Mouse (Mus musculus): ENCODE data around the gene Crlf1. TPM values are rescaled to one million over a fixed set of nuclear protein-coding genes. Genes with fewer than 3 reads are reported as not detected.

Crlf1 gene
- polyA plus RNA-seq, 1 experiment from 2014 or later, result 33.7 TPM

DNA sequence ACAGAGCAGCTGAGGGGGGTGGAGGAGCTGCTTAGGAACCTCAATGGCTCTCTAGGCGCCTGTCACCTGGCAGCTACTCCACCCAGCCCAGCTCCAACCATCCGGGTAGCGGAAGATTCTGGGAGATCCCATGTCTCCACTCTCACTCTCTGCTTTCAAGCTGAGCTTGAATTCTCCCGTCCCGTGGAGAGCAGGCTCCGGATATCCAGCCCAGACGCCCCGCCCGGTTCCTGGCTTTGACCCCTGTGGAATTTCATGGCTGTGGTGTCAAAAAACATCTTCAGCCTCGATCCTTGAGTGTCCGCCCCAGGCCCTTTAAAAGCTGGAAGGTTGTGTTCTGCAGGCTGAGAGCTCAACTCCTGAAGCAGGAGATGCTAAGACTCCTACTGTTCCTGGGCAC, 26.2 kb upstream of the Crlf1 start:
- Histone ChIP-seq H3K27ac (no peak overlapping the region), H3K9ac (ENCODE audit: low read depth, low read length) (no peak overlapping the region), H3K4me2 (ENCODE audit: low read length) (0 out of 2 replicates have a peak overlapping the region, but pooled peaks have one; percentile 11), H3K27me3 (ENCODE audit: insufficient read depth, low read length) (no peaks in the 10 kb centered on the region), H3K4me3 (replicated peaks; ENCODE audit: low read depth, low read length) (no peak overlapping the region), H3K36me3 (ENCODE audit: insufficient read depth, low read length) (0 out of 2 replicates have a peak, but pooled peaks cover 2% of the 10 kb centered on the region), H3K4me1 (replicated peaks; ENCODE audit: insufficient read depth, low read length) (peaks cover 8% of the 10 kb centered on the region; the same call in 1 of the 2 replicates), H3K9me3 (replicated peaks; ENCODE audit: low read length) (no peaks in the 10 kb centered on the region)
- no peak for DNase-seq (ENCODE audit: low spot score)
- ATAC-seq (replicated peaks; ENCODE audit: low FRiP score, low read depth), result no peak
- no peak for TF ChIP-seq CTCF (IDR thresholded peaks at IDR 0.05; ENCODE audit: low read depth)
- 48% methylated on average over 11 of the region's 11 CpGs for WGBS

DNA sequence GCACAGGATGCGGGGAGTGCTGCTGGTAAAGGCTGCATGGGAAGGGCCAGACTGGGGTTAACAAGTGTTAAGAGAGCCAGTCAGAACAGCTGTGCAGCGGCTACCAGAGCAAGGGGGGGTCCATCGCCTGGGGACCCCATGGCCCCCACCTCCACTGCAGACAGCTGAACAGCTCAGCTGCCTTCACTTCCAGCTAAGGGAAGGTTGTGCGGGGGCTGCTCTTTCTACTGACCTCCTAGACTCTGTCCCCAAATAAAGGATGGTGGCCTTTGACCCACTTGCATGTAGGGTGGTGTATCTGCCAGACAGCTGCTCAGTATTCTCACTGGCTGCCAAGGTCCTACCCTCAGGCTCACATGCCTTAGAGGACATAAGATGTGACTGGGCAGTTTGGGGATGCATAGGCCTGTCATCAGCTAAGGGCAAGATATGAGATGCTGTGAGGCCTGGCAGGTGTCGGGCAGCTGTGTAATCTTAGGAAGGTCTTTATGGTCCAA, 25.7 kb upstream of the Crlf1 start:
- no peak for TF ChIP-seq CTCF (IDR thresholded peaks at IDR 0.05; ENCODE audit: low read depth)
- H3K4me3 ChIP-seq (replicated peaks; ENCODE audit: low read depth, low read length), result no peak overlapping the region
- ATAC-seq (replicated peaks; ENCODE audit: low FRiP score, low read depth) (0 out of 2 replicates have a peak, but pooled peaks have one; percentile 9), DNase-seq (ENCODE audit: low spot score) (no peak)
- H3K36me3 ChIP-seq (ENCODE audit: insufficient read depth, low read length), result 0 out of 2 replicates have a peak, but pooled peaks cover 2% of the 10 kb centered on the region
- no peak overlapping the region for H3K4me2 ChIP-seq (ENCODE audit: low read length)
- 55% methylated on average over 5 of the region's 5 CpGs for WGBS
- H3K4me1 ChIP-seq (replicated peaks; ENCODE audit: insufficient read depth, low read length), result peaks cover 8% of the 10 kb centered on the region; the same call in 1 of the 2 replicates
- H3K9ac ChIP-seq (ENCODE audit: low read depth, low read length), result no peak overlapping the region
- H3K9me3 ChIP-seq (replicated peaks; ENCODE audit: low read length), result no peaks in the 10 kb centered on the region
- no peaks in the 10 kb centered on the region for H3K27me3 ChIP-seq (ENCODE audit: insufficient read depth, low read length)
- H3K27ac ChIP-seq, result no peak overlapping the region

DNA sequence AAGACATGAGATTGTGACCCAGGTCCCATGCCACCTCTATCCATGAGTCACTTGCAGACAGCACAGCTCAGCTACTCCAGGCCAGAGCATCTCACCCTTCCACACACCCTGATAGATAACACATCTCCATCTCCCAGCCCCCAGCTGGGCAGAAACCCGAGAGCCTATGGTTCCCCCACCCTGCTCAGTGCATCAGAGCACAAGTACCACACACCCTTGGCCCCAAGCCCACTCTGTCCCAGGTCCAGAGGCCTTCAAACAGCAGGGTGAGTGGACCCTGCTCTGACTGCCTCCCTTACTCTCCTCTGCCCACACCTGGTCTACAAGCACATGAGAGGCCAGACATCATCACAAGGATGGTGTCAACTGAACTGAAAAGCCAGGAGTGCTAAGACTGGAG, 25.1 kb upstream of the Crlf1 start:
- Histone ChIP-seq H3K4me3 (replicated peaks; ENCODE audit: low read depth, low read length) (no peak overlapping the region), H3K9ac (ENCODE audit: low read depth, low read length) (no peak overlapping the region), H3K27me3 (ENCODE audit: insufficient read depth, low read length) (no peaks in the 10 kb centered on the region), H3K9me3 (replicated peaks; ENCODE audit: low read length) (no peaks in the 10 kb centered on the region), H3K36me3 (ENCODE audit: insufficient read depth, low read length) (0 out of 2 replicates have a peak, but pooled peaks cover 2% of the 10 kb centered on the region), H3K4me2 (ENCODE audit: low read length) (no peak overlapping the region), H3K27ac (no peak overlapping the region), H3K4me1 (replicated peaks; ENCODE audit: insufficient read depth, low read length) (peaks cover 8% of the 10 kb centered on the region; the same call in 1 of the 2 replicates)
- TF ChIP-seq CTCF (IDR thresholded peaks at IDR 0.05; ENCODE audit: low read depth), result no peak
- ATAC-seq (replicated peaks; ENCODE audit: low FRiP score, low read depth), result 0 out of 2 replicates have a peak, but pooled peaks have one; percentile 27
- WGBS, result 47% methylated on average over 1 of the region's 1 CpGs
- no peak for DNase-seq (ENCODE audit: low spot score)

DNA sequence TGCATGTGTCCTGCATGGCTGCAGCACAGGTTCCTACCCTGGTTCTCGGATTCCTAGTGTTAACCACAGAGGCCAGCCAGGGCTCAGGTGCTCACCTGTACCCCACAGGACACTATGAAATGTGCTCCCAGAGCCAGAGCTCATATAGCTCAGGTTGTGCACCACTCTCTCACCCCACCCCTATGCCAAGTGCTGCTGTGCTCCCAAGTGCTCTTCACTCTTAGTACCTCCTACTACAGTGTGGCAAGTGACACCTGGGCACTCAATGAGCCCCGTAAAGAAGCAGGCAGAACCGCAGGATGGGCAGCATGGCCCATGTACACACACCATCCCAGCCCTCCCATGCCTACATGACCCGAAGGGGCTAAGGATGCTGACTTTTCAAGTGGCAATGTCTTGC, 24.2 kb upstream of the Crlf1 start:
- no peak for DNase-seq (ENCODE audit: low spot score)
- ATAC-seq (replicated peaks; ENCODE audit: low FRiP score, low read depth), result no peak
- H3K9me3 ChIP-seq (replicated peaks; ENCODE audit: low read length), result no peaks in the 10 kb centered on the region
- H3K9ac ChIP-seq (ENCODE audit: low read depth, low read length), result no peak overlapping the region
- no peak overlapping the region for H3K4me3 ChIP-seq (replicated peaks; ENCODE audit: low read depth, low read length)
- 84% methylated on average over 4 of the region's 4 CpGs for WGBS
- no peak overlapping the region for H3K4me2 ChIP-seq (ENCODE audit: low read length)
- H3K4me1 ChIP-seq (replicated peaks; ENCODE audit: insufficient read depth, low read length), result peaks cover 8% of the 10 kb centered on the region; the same call in 1 of the 2 replicates
- no peaks in the 10 kb centered on the region for H3K27me3 ChIP-seq (ENCODE audit: insufficient read depth, low read length)
- H3K27ac ChIP-seq, result no peak overlapping the region
- TF ChIP-seq CTCF (IDR thresholded peaks at IDR 0.05; ENCODE audit: low read depth), result no peak
- 0 out of 2 replicates have a peak, but pooled peaks cover 2% of the 10 kb centered on the region for H3K36me3 ChIP-seq (ENCODE audit: insufficient read depth, low read length)

DNA sequence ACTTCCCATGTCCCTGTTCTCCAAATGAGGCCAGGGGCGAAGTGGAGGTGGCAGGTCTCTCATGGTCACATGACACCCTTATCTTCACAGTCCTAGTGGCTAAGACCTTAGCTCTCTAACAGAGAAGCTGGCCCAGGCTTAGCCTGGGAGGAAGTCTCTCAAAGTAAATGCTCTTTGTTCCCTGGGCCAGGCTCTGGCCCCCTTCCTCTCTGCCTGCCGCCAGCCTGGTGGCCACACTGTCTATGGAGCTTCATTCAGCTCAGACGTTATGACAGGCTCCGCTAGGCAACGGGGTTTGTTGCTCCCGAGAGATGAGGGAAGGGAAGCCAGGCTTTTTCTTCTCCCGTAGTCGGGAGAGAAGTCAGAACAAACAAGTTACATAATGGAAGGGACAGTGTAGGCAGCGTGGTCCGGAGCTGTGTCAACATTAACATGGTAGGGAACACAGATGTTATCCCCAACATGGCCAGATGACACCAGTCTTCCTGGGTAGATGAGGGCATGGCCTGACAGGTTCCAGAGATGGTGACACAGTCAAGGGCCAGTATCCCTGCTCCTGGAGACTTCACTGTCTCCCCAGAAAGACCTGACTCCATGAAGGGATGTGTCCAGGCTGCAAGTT, 23.6 kb upstream of the Crlf1 start:
- Histone ChIP-seq H3K27ac (no peak overlapping the region), H3K4me1 (replicated peaks; ENCODE audit: insufficient read depth, low read length) (peaks cover 8% of the 10 kb centered on the region; the same call in 1 of the 2 replicates), H3K9me3 (replicated peaks; ENCODE audit: low read length) (no peaks in the 10 kb centered on the region), H3K4me3 (replicated peaks; ENCODE audit: low read depth, low read length) (no peak overlapping the region), H3K9ac (ENCODE audit: low read depth, low read length) (no peak overlapping the region), H3K36me3 (ENCODE audit: insufficient read depth, low read length) (0 out of 2 replicates have a peak, but pooled peaks cover 2% of the 10 kb centered on the region), H3K4me2 (ENCODE audit: low read length) (no peak overlapping the region), H3K27me3 (ENCODE audit: insufficient read depth, low read length) (no peaks in the 10 kb centered on the region)
- ATAC-seq (replicated peaks; ENCODE audit: low FRiP score, low read depth) (no peak), DNase-seq (ENCODE audit: low spot score) (no peak)
- TF ChIP-seq CTCF (IDR thresholded peaks at IDR 0.05; ENCODE audit: low read depth), result no peak
- 54% methylated on average over 10 of the region's 10 CpGs for WGBS

- WGBS, result 73% methylated on average over 2 of the region's 2 CpGs
Measured at GRCm38 (mm10) chr8:70469938-70470337, 23.0 kb upstream of the Crlf1 start.

More at GRCm38 (mm10) chr8:70469938-70470337, 23.0 kb upstream of the Crlf1 start:
- ATAC-seq (replicated peaks; ENCODE audit: low FRiP score, low read depth) (no peak), DNase-seq (ENCODE audit: low spot score) (no peak)
- H3K27me3 ChIP-seq (ENCODE audit: insufficient read depth, low read length), result no peaks in the 10 kb centered on the region
- no peak overlapping the region for H3K27ac ChIP-seq
- no peak overlapping the region for H3K4me2 ChIP-seq (ENCODE audit: low read length)
- H3K9me3 ChIP-seq (replicated peaks; ENCODE audit: low read length), result no peaks in the 10 kb centered on the region
- H3K4me1 ChIP-seq (replicated peaks; ENCODE audit: insufficient read depth, low read length), result peaks cover 8% of the 10 kb centered on the region; the same call in 1 of the 2 replicates
- TF ChIP-seq CTCF (IDR thresholded peaks at IDR 0.05; ENCODE audit: low read depth), result no peak
- H3K4me3 ChIP-seq (replicated peaks; ENCODE audit: low read depth, low read length), result no peak overlapping the region
- H3K9ac ChIP-seq (ENCODE audit: low read depth, low read length), result no peak overlapping the region
- H3K36me3 ChIP-seq (ENCODE audit: insufficient read depth, low read length), result 0 out of 2 replicates have a peak, but pooled peaks cover 2% of the 10 kb centered on the region

All from kidney, postnatal 0 days (tissue).